Mouse (Mus musculus): ENCODE measurements around the gene Sox6.
"Not testable (repeated sequence)": the region's sequence is repeated elsewhere in the genome, so short reads cannot be mapped to it uniquely, and the experiment has no call there.

Gene Sox6

DNA sequence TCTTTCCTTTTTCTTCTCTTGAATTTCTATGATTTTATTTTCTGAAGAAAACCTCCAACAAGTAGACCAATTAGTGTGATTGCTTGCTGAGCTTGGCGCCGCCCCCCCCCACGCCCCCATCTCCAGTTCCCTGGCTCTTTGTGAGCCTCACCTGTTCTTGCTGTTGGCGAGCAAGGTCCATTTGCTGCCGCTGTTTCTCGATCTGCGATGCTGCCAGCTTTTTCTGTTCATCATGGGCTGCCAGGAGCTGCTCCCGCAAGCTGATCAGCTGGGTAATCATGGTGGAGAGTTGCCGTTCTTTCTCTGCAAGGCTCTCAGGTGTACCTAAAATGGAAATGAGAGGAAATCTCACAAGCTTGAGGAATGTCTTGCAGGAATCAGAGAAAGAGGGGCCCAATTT, 376.5 kb downstream of the Sox6 start:
- in situ Hi-C loops (cut with MboI): no loop called here

GRCm38 (mm10) chr7:115646696-115647095, 391.9 kb downstream of the Sox6 start:
- in situ Hi-C loops (cut with MboI): no loop called here

GRCm38 (mm10) chr7:115645971-115646447, 392.6 kb downstream of the Sox6 start:
- in situ Hi-C loops (cut with MboI): no loop called here

- in situ Hi-C loops (cut with MboI): no loop called here
Measured at GRCm38 (mm10) chr7:115645272-115645970, 393.2 kb downstream of the Sox6 start.

- in situ Hi-C loops (cut with MboI): no loop called here
Measured at GRCm38 (mm10) chr7:115630691-115631090, 407.9 kb downstream of the Sox6 start.

GRCm38 (mm10) chr7:115630287-115630686, 408.3 kb downstream of the Sox6 start:
- in situ Hi-C loops (cut with MboI): no loop called here

DNA sequence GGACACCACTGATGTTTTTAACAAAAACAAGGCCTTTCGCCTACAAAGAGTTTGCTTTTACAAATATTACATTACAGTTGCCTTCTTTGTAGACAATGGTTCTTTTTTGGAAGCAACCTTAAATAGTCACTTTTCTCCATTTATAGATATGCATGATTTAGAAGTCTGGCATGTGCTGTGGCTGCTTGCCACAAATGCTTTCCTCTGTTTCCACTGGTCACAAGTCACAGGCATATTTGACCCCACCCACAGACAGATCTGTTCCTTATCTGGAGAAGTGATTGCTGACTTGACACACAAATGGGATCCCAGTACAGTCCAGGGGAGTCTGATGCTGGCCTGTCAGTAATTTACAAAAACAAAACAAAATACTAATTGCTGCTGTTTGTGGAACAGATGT, 409.8 kb downstream of the Sox6 start:
- in situ Hi-C loops (cut with MboI): no loop called here

GRCm38 (mm10) chr7:115625956-115626355, 412.6 kb downstream of the Sox6 start:
- in situ Hi-C loops (cut with MboI): no loop called here

DNA sequence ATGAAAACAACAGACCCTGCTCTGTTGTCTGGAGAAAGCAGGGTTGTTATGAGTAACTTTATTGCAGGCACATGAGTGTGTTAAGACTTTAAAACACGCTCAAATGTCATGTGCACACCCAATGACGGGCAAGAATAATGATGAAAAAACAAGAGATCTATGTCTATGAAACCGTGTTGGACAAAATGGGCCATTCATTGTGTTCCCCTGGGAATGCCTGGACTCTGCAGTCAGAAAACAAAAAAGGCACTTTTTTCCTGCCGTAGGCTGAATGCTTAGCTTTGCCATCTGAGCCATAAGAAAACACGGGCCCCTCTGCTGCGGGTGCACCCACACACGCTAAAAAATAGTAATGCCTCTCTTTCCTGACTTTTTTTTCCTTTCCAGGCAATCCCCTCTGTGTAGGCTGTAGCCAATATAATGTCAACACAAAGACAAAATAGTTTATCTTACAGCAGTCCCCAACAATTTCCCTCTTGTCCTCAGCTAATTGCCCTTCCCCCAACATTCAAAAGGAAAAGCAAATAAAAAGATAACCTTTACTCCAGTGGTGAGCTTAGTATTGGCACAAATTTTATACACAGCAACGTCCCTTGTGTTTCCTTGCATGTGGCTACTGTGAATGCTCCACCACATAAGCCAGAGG, 413.6 kb downstream of the Sox6 start:
- in situ Hi-C loops (cut with MboI): no loop called here

GRCm38 (mm10) chr7:115624451-115624850, 414.1 kb downstream of the Sox6 start:
- in situ Hi-C loops (cut with MboI): no loop called here

DNA sequence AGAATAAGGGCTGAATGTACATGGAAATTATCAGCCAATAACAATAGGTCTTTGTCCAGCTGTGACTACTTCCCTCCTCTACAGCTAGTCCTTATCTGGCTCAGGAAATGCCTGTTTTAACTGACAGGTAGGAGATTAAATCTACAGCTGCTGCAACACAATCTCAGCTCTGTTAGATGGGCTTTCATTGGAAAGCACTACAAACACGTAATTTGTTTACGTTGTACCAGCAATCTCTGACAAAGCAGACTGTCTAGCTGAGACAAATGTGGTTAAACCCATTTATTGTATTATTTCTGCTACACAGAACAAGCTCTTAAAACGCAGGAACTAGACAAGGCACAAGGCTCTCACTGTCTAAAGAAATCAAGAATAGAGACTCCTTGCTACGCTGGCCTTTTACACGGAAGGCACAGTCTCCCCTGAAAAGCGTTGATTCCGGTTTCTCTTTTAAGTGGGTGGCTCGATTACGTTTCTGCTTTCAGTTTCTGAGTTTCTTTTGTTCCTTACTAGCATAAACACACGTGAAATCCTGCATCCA, 422.8 kb downstream of the Sox6 start:
- in situ Hi-C loops (cut with MboI): no loop called here

- in situ Hi-C loops (cut with MboI): no loop called here
Measured at GRCm38 (mm10) chr7:115607485-115607884, 431.1 kb downstream of the Sox6 start.

DNA sequence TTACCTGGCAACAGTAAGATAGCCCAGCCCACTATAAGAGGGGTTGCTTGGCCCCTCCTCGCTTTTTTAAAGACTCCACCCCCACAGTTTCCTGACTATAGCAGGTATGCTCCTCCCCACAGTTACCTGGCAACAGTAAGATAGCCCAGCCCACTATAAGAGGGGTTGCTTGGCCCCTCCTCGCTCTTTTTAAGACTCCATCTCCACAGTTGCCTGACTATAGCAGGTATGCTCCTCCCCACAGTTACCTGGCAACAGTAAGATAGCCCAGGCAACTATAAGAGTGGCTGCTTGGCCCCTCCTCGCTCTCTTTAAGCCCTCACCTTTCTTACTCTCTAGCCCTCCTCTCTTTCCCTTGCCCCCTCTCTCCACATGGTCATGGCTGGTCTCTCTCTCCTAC, 432.5 kb downstream of the Sox6 start:
- in situ Hi-C loops (cut with MboI): not testable (repeated sequence)

GRCm38 (mm10) chr7:115604883-115605282, 433.7 kb downstream of the Sox6 start:
- in situ Hi-C loops (cut with MboI): no loop called here

GRCm38 (mm10) chr7:115597376-115597775, 441.2 kb downstream of the Sox6 start:
- in situ Hi-C loops (cut with MboI): no loop called here

DNA sequence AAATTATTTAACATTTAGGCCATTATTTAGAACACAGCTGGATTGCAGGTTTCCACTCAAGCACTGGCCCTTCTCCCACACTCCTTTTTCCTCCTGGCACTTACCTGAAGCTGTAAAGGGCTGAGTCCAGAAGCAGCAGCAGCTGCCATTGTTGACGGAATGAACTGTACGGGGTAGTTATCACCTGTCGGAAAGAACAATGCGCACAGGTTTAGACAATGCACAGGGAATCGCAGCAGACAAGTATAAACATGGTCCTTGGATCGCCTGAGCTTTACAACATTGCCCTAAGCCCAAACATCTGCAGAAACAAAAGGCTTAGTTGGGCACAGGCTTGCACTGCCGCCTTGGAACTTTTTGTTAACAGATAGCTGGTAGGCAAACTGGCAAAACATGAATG, 458.1 kb downstream of the Sox6 start:
- in situ Hi-C loops (cut with MboI): no loop called here

DNA sequence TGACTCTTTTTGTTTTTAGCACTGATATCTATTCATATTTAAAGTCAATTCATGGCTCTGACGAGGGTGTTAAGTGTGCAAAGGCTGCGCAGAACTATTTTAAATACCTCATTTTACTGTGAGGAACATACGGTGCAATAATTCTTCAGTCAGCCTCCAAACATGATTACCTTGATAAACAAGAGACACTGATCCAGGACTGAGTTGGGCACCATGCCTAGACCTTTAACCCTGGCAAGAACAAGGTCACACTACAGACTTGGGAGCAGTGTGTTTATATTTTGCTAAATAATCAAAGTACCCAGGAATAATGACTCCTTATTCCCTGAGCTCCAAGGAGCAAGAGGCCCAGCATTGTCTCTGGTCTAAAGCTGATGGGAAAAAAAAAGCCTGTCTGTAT, 458.8 kb downstream of the Sox6 start:
- in situ Hi-C loops (cut with MboI): no loop called here

GRCm38 (mm10) chr7:115576387-115576786, 462.2 kb downstream of the Sox6 start:
- in situ Hi-C loops (cut with MboI): no loop called here

GRCm38 (mm10) chr7:115574834-115575233, 463.8 kb downstream of the Sox6 start:
- in situ Hi-C loops (cut with MboI): no loop called here

DNA sequence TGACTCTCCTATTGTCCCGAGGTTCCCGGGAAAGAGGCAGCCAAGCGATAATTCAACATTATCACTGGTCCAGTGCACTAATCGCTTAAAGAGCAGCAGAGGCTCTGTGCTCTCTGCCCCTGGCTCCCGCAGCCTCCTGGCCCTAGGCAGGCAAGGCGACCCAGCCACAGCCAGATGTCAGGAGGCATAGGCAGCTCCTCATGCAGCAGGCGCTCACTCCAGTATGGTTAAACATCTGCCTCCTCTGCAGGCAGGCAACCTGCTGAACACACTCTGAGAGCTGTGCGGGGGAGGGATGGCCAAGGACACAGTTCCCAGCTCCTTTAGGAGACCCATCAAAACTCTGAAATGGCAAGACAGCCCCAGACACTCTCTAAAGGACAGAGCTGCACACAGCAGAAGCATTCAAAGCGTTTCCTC, 469.8 kb downstream of the Sox6 start:
- in situ Hi-C loops (cut with MboI): no loop called here

- in situ Hi-C loops (cut with MboI): no loop called here
Measured at GRCm38 (mm10) chr7:115568301-115568700, 470.3 kb downstream of the Sox6 start.

GRCm38 (mm10) chr7:115566818-115567217, 471.8 kb downstream of the Sox6 start:
- in situ Hi-C loops (cut with MboI): no loop called here

GRCm38 (mm10) chr7:115565060-115565426, 473.6 kb downstream of the Sox6 start:
- in situ Hi-C loops (cut with MboI): no loop called here

Measured in mature B cell (primary cell).